Mouse (Mus musculus): ENCODE measurements around the gene Prdm9.
A peak's percentile ranks its signal among the peaks of the same experiment; 100 is the strongest.
"Not testable (repeated sequence)": the region's sequence is repeated elsewhere in the genome, so short reads cannot be mapped to it uniquely, and the experiment has no call there.

Prdm9 gene

DNA sequence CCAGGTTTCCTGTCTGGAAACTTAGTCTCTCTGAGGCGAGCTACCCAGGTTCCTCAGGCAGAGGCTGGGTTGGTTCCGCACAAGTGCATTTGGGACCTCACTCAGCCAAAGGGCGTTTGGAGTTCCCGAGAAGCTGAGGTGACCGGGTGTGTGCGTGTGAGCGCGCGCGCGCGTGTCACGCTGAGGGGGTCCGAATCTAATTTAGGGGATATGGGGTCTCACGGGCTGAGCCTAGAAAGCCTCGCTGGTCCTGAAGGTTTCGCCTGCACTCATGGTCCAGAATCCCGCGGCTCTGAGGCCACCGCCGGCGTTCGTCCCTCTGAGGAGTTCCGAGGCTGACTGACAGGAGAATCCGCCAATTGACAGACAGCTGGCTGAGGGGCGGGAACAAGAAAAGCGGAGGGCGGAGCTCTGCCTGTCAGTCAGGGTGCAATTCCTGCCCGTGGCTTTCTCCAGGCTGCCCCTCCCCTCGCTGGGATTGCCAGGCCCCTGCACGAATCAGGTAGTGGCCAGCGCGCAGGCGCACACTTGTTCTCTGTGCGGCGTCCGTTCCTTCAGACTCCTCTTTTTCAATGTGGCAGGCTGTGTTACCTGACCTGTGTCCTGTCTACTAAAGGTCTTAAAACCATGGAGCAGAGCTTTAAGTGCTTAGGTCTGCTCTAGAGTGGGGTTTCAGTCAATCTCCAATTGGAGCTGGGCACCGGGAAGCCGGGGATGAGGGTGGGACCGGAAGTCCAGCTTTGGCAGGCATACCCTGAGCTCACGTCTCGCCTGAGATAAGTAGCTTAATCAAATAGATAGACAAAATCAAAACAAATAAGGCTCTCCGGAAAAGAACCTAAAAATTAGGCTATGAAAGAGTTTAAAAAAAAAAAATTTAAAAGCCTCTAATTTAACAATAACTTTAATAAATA, at the start of gene Prdm9:
Gene Prdm9 (minus strand): TSS at position 341 of the 914 bp plus-strand sequence.
- peak; percentile 98 for DNase-seq (ENCODE audit: low read depth)

DNA sequence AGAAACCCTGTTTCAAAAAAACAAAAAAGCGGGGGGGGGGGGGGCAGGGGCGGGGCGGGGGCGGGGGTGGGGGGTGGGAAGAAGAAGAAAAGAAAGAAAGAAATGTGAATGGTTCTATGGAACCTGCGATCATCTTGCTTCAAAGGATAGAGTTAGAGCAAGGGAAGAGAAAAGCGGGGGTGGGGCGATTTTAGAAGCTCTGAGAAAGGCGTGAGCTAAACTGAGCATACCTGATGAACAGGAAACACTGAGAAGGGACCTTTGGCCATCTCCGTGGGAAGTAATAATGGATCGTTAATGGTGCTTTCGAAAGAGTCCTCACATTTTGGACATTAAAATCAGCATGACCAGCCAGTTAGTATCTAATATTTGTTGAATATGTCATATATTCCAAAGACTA, 35.3 kb upstream of the Prdm9 start:
- no peak for DNase-seq (ENCODE audit: low read depth)

DNA sequence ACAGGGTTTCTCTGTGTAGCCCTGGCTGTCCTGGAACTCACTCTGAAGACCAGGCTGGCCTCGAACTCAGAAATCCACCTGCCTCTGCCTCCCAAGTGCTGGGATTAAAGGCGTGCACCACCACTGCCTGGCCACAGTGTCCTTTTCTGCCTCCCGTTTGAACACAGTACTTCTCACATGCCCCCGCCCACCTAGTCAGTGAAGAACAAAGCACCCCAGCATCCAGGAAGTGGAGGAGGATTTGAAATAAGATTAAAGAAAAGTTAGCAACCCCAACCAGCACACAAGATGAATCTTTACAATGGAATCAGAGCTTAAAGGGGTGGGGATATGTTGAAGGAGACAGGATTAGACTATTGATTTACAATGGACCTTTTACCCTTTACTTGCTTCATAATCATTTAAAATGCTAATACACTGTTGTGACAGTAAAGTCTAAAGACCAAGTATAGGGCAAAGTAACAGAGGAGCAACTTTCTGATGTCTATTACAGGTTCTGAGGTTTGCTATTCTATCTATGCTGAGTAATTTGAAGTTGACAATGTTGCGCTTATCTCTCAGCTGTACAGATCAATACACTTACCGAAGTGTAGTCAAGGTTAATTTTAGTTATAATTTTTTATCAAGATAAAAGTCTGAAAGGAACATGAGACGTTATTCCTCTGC, 27.2 kb upstream of the Prdm9 start:
- DNase-seq (ENCODE audit: low read depth) = peak; percentile 61

DNA sequence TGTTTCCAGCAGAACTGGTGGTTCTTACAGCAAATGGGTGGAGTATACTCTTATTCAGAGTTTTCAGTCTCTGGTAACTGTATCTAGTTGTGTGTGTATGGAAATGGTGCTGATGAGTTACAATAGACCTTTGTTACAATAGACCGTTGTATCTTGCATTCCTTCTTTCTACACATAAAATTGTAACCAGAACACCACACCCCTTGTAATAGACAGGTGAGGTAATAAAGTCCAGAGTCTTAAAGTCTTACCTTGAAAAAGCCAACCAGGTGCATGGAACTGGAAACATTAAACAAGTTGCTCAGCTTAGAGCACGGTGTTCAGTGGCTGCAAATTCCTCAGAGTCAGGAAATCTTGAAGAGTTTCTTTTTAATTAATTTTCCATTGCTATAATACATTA, 24.0 kb upstream of the Prdm9 start:
- DNase-seq (ENCODE audit: low read depth) = no peak

DNA sequence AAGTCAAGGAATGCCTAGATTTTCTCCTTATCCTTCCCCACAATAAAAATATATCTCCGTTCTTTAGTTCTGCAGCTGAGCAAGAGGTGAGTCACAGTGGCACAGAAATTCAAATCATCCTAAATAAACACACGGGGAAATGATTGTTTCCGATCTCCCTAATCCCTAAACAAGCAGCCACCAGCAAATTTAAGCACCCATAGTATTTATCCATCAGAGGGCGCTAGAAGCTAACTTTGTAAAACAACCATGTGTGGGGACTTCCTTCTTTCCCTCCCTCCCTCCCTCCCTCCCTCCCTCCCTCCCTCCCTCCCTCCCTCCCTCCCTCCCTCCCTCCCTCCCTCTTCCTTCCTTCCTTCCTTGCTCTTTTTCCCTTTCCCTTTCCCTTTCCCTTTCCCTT, 21.5 kb upstream of the Prdm9 start:
- peak; percentile 62 for DNase-seq (ENCODE audit: low read depth)

DNA sequence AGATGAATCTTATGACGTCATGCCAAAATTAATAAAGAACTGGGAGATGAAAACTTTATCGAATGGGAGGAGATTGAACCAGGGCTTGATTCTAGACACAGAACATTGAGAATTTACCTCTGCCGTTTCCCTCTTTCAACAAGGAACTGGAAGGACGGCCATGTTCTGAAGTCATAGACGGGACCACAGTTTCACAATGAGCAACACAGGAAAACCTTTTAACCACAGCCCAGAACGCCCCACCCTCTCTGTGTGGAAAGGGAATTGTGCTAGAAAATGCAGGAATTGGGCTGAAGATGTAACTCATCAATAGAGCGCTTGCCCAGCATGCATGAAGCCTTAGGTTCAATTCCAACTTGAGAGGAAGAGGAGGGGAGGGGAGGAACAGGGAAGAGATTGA, 18.9 kb upstream of the Prdm9 start:
- DNase-seq (ENCODE audit: low read depth) = no peak

DNA sequence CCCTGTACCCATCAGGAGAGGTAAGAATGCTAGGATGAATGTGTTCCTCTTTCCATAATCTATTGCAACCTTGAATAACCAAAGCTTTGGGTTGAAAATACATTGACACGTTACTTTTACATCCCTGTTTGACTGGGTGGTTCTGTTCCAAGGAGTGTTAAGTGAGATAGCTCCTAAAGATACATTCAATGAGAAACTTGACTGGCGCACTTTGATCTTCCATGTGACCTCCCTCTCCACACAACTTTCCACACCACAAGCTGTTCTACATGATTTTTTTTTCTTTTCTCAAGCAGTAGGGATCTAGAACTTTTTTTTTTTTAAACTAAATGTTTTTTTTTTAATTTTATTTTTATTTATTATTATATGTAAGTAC, 15.9 kb upstream of the Prdm9 start:
- no peak for DNase-seq (ENCODE audit: low read depth)

DNA sequence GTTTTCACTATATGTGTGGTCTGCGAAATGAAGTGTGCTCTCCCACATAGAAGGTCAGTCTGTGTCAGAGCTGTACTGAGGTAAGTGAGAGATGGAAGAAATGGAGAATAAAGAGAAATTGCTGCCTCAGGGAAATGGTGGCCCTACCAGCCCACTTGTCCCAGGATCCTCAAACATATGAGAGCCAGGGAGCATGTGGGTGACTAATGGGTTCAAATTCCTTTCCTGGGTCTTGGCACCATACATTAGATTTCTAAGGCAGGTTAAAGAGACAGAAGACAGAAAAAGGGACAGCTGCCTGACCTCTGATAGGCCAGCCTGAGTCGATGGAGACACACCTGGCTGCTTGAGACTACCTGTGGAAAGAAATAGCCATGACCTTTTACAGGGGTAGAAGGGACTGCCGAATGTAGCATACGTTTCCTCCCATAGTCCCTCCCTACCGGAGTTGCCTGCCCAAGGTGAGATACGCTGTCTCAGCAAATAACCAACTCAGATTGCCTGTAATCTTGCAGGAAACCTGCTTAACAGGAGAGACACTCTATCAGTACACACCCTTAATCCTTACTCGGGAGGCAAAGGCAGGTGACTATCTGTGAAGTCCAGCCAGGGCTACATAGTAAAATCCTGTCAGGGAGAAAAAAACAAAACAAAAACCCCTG, 15.4 kb upstream of the Prdm9 start:
- DNase-seq (ENCODE audit: low read depth) = no peak

DNA sequence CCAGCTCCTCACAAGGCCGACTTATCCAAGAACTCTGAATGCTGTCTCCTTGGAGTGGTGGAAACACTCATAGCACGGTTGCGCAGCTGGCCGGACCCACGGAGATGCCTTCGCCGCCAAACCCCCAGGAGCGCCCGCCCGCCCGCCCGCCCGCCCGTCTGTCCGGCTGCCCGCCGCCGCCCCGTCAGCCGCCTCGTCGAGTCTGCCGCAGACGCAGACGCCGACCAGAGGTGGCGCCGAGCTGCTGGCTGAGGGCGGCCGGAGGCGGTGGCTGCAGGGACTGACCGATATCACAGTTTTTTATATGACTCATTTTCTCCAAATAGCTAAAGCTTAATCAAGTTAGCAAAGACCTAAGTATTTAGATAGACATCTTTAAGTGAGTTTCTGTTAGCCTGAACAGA, 13.1 kb upstream of the Prdm9 start:
- no peak for DNase-seq (ENCODE audit: low read depth)

DNA sequence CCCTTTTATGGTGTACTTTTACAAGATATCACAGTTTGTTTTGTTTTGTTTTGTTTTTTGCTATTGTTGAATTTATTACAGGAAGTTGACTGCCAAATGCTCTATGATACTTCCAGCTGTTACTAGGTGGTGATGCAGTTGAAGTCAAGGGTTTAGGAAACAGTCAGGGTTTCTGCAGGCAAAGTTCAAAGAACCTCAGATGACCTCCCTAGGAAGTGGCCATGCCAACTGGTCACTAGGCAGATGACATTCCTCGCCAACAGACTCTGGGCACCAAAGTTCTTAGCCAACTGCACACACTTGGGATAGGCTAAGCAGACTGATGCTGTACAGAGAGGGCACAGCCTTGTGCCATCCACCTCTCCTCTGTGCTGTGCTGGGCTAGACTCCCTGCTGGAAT, 10.9 kb upstream of the Prdm9 start:
- DNase-seq (ENCODE audit: low read depth) = no peak

DNA sequence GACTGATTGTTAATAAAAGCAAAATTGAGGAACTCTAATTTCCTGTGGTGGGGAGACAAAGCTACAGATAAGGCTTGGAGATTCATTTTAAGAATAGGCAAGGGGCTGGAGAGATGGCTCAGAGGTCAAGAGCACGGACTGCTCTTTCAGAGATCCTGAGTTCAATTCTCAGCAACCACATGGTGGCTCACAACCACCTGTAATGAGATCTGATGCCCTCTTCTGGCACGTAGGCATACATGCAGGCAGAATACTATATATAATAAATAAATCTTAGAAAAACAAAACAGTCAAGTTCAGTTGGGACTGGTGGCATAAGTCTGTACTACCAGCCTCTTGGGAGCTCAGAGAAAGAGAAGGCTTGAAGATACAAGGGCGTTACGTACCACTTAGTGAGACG, 2.8 kb upstream of the Prdm9 start:
- DNase-seq (ENCODE audit: low read depth) = no peak

DNA sequence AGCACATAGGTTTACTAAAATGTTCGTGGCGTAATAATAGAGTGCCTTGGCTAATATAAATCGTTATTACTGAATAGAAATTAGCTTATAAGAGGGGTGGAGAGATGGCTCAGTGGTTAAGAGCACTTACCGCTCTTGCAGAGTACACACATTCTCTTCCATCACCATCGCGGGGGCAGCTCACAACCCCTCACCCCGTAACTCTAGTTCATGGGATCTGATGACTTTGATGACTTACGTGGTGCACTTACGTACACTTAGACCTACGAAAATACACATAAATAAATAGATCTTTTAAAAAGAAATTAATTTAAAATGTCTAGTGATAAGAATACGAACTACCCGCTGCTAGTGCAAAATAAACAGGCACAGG, 760 bp upstream of the Prdm9 start:
- no peak for DNase-seq (ENCODE audit: low read depth)

DNA sequence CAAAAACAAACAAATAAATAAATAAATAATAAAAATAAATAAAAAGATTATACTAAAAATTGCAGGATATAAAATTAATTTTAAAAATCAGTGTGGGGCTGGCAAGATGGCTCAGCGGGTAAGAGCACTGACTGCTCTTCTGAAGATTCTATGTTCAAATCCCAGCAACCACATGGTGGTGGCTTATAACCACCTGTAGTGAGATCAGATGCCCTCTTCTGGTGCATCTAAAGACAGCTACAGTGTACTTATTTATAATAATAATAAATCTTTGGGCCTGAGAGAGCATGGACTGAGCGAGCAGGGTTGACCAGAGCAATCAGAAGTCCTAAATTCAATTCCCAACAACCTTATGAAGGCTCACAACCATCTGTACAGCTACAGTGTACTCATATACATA, 4.2 kb downstream of the Prdm9 start:
- DNase-seq (ENCODE audit: low read depth) = no peak

DNA sequence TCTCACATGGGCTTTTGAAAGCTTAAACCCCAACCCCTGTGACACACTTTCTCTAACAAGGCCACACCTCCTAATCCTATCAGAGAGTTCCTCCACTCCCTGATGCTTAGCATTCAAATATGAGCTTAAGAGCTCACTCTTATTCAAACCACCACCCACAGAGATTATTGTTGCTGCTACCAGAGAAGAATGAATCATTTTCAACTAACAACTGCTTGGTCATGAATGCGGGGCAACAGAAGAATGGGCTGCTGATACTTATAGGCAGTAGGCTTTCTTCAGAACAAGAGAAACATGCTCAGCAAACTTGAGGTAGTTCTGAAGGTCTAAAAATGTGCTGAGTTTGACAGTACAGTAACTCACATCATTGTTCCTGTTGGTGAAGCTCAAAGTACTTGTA, 14.4 kb downstream of the Prdm9 start:
- no peak for DNase-seq (ENCODE audit: low read depth)

DNA sequence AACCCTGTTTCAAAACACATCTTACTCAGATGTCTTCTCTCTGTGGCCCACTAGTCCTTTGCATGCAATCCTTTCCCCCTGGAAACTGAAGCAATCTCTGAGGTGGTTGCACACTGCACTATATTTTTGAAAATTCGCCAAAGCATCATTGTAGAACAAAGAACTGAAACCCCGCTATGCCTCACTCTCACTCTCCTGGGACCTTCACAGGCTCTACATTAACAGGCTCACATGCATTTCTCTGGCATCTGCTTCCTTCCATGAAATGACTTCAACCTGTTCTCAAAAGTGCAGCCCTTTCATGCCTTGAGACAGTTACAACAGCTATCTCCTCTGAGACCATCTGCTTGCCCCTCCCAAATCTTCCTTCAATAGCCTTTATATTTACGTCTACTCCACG, 17.7 kb downstream of the Prdm9 start:
- no peak for DNase-seq (ENCODE audit: low read depth)

DNA sequence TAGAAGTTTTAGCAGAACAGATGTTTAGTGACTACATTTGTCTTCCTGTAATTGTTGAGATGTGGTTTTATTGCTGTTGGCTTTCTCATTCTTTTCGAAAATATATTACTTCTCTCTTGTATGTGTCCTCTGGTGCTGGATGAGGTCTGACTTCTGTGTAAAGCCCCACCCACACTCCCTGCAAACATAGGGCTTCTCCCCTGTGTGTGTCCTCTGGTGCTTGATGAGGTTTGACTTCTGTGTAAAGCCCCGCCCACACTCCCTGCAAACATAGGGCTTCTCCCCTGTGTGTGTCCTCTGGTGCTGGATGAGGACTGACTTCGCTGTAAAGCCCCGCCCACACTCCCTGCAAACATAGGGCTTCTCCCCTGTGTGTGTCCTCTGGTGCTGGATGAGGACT, 20.3 kb downstream of the Prdm9 start:
- DNase-seq (ENCODE audit: low read depth) = not testable (repeated sequence)

DNA sequence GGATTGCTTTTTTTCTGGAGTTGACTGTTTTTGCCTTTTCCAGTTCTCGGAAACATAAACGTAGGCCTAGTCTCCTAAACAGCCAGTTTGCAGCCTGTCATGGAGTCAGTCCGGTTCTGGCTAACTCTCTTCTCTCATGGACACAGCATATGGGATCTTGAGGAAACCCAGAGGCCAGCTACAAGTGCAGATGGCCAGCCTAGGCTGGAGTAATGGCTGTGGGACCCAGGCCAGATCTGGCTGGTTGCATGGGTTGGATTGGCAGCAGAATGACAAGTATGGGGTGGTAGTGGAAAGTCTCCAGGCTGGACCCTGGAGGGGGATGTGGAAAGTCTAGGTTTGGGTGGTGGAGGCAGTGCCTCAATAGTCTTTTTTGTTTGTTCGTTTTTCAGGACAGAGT, 23.8 kb downstream of the Prdm9 start:
- DNase-seq (ENCODE audit: low read depth) = no peak

DNA sequence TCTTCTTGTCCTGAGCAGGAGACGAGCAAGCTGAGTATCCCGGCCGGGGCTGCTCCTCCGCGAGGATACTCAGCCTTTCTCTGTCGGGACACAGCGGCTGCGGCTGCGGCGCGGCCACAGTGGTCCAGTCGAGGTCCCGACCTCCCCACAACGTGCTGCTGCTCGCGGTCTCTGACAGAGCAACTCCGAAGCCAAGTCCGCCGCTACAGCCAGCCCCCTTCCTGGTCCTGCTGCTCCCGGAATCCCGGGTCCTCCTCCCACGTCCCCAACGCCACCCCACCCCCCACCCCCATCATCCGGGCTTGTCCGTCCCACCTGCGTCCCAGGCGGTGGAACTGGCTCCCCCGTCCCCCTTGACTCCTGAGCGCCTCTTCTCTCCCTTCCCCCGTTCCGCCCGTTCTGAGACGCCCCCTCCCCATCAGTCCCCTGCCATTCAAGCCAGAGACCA, 27.7 kb downstream of the Prdm9 start:
- DNase-seq (ENCODE audit: low read depth) = no peak

DNA sequence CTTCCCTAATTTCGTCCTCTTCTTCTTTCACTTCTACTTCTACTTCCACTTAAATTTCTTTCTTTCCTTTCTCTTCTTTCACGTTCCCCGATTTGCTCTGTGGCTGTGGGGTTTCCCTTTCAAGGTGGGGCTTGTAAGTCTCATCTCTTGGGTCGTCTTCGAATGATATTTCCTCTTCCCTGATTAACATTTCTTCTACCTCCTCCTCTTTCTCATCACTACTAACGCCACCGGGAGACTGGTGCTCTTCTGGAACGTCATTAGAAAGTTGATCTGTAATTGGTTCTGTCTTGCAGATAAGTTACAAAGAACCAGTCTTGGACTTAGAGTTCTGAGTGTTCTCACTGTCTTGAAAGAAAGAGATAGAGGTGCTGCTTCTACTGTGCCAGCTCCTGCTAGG, 28.2 kb downstream of the Prdm9 start:
- peak; percentile 31 for DNase-seq (ENCODE audit: low read depth)

DNA sequence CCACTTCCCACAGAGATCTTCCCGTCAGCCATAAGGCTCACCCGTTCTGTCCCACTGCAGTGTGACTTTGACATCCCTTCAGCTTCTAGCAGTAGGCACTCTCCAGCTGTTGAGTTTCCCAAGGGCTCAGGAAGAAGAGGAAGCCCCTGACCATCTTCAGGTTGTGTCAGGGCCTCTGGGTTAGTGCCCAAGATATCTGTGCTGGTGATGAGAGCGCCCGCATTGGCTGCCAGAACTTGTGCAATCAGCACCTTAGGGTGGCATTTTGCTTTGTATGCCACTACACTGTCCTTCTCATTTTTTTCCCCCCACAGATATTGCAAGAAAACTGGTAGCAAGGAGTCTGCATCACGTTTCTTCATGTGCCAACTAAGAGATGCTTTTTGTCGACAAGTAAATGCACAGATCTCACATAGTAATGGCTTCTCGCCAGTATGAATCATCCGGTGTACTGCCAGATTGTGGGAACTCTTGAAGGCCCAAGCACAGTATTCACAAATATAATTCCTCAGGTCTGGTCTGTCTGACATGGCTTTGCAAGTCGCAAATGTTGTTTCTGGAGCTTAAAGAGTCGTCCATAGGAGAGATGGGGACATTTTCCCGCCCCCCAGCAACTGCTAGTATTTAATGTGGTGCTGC, 28.9 kb downstream of the Prdm9 start:
- DNase-seq (ENCODE audit: low read depth) = no peak

DNA sequence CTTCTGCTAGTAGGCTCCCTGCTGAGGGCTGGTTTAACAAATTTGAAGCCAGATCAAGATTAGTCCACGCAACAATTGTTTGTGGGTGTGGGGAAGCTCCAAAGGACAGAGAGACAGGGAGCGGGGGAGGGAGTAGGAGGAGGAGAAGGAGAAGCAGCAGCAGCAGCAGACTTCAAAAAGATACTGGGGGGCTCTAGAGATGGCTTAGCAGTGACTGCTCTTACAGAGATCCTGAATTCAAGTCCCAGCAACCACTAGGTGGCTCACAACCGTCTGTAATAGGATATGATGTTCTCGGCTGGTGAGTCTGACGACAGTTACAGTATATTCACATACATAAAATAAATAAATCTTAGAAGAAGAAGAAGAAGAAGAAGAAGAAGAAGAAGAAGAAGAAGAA, 34.0 kb downstream of the Prdm9 start:
- peak; percentile 66 for DNase-seq (ENCODE audit: low read depth)

DNA sequence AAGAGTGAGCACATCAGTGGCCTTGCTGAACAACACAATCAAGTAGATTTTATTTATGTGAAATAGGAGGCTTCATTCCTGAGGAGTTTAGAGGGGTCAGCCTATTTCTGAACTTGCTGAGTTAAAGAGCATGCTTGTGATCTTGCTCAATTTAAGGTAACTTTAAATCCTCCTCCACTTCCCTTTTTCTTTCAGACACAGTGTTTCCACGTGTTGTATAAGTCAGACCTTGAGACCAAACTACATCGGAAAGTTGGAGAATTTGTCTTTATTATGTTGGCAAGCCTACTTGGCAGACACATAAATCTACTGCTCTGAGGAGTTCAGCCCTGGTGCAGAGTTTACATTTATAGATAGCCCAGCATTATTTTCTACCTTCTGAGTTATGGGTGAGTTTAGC, 35.3 kb downstream of the Prdm9 start:
- no peak for DNase-seq (ENCODE audit: low read depth)

DNA sequence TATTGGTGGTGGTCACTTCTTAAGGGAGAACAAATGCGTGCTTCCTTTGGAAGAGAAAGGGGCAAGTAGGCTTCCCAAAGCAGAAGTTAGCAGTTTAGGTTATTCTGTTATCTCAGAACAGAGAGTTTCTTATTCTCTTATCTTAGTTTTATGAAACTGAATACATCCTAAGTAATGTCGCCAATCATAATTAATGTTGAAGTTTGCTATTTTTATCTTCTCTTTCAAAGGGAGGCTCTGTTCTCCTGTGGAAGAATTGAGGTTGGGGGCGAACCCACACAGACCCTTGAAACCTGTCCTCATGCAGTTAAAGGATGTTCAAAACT, 36.4 kb downstream of the Prdm9 start:
- no peak for DNase-seq (ENCODE audit: low read depth)
